Mouse (Mus musculus): ENCODE data around the gene Cdkn1c. TPM values are rescaled to one million over a fixed set of nuclear protein-coding genes. Genes with fewer than 3 reads are reported as not detected.

The Cdkn1c gene
- polyA plus RNA-seq, 1 experiment = 2.2 TPM

- Histone ChIP-seq H3K4me3 (ENCODE audit: extremely low read depth, insufficient read depth, insufficient read length) (no peak overlapping the region), H3K27me3 (ENCODE audit: control insufficient read depth, insufficient read depth, low read length) (peaks cover 10% of the 10 kb centered on the region), H3K27ac (ENCODE audit: insufficient read depth, low read length) (no peak overlapping the region), H3K36me3 (ENCODE audit: control insufficient read depth, insufficient read depth, low read length) (no peaks in the 10 kb centered on the region), H3K4me1 (ENCODE audit: control insufficient read depth, insufficient read depth, insufficient read length) (no peaks in the 10 kb centered on the region; the same call in 1 of the 2 replicates)
- TF ChIP-seq POLR2A (IDR thresholded peaks at IDR 0.05; ENCODE audit: low read depth, low read length) = no peak
- no peak for TF ChIP-seq CTCF (IDR thresholded peaks at IDR 0.05; ENCODE audit: extremely low read depth, insufficient read depth, insufficient read length, insufficient replicate concordance)
- no peak for DNase-seq (ENCODE audit: low read depth in 1 of 2, low spot score in 2 of 2)
- 16% methylated on average over 62 of the region's 63 CpGs for WGBS
Observed at GRCm38 (mm10) chr7:143437894-143438581, 22.8 kb downstream of the Cdkn1c start.

GRCm38 (mm10) chr7:143437231-143437893, 23.5 kb downstream of the Cdkn1c start:
- H3K27me3 ChIP-seq (ENCODE audit: control insufficient read depth, insufficient read depth, low read length) = peaks cover 10% of the 10 kb centered on the region
- 48% methylated on average over 18 of the region's 18 CpGs for WGBS
- H3K4me3 ChIP-seq (ENCODE audit: extremely low read depth, insufficient read depth, insufficient read length) = no peak overlapping the region
- no peak for DNase-seq (ENCODE audit: low read depth in 1 of 2, low spot score in 2 of 2)
- TF ChIP-seq CTCF (IDR thresholded peaks at IDR 0.05; ENCODE audit: extremely low read depth, insufficient read depth, insufficient read length, insufficient replicate concordance) (no peak), POLR2A (IDR thresholded peaks at IDR 0.05; ENCODE audit: low read depth, low read length) (no peak)
- H3K4me1 ChIP-seq (ENCODE audit: control insufficient read depth, insufficient read depth, insufficient read length) = no peaks in the 10 kb centered on the region; the same call in 1 of the 2 replicates
- no peaks in the 10 kb centered on the region for H3K36me3 ChIP-seq (ENCODE audit: control insufficient read depth, insufficient read depth, low read length)
- no peak overlapping the region for H3K27ac ChIP-seq (ENCODE audit: insufficient read depth, low read length)

GRCm38 (mm10) chr7:143433331-143433730, 27.5 kb downstream of the Cdkn1c start:
- TF ChIP-seq CTCF (IDR thresholded peaks at IDR 0.05; ENCODE audit: extremely low read depth, insufficient read depth, insufficient read length, insufficient replicate concordance) = no peak
- no peak for TF ChIP-seq POLR2A (IDR thresholded peaks at IDR 0.05; ENCODE audit: low read depth, low read length)
- Histone ChIP-seq H3K27me3 (ENCODE audit: control insufficient read depth, insufficient read depth, low read length) (peaks cover 8% of the 10 kb centered on the region), H3K4me1 (ENCODE audit: control insufficient read depth, insufficient read depth, insufficient read length) (no peaks in the 10 kb centered on the region; the same call in 1 of the 2 replicates), H3K4me3 (ENCODE audit: extremely low read depth, insufficient read depth, insufficient read length) (no peak overlapping the region), H3K36me3 (ENCODE audit: control insufficient read depth, insufficient read depth, low read length) (no peaks in the 10 kb centered on the region), H3K27ac (ENCODE audit: insufficient read depth, low read length) (no peak overlapping the region)
- DNase-seq (ENCODE audit: low read depth in 1 of 2, low spot score in 2 of 2) = no peak
- 91% methylated on average over 7 of the region's 7 CpGs for WGBS

GRCm38 (mm10) chr7:143432631-143433030, 28.2 kb downstream of the Cdkn1c start:
- TF ChIP-seq POLR2A (IDR thresholded peaks at IDR 0.05; ENCODE audit: low read depth, low read length) = no peak
- TF ChIP-seq CTCF (IDR thresholded peaks at IDR 0.05; ENCODE audit: extremely low read depth, insufficient read depth, insufficient read length, insufficient replicate concordance) = no peak
- Histone ChIP-seq H3K27me3 (ENCODE audit: control insufficient read depth, insufficient read depth, low read length) (peaks cover 1% of the 10 kb centered on the region), H3K4me3 (ENCODE audit: extremely low read depth, insufficient read depth, insufficient read length) (no peak overlapping the region), H3K27ac (ENCODE audit: insufficient read depth, low read length) (no peak overlapping the region), H3K36me3 (ENCODE audit: control insufficient read depth, insufficient read depth, low read length) (no peaks in the 10 kb centered on the region), H3K4me1 (ENCODE audit: control insufficient read depth, insufficient read depth, insufficient read length) (no peaks in the 10 kb centered on the region)
- DNase-seq (ENCODE audit: low read depth in 1 of 2, low spot score in 2 of 2) = no peak
- WGBS = 100% methylated on average over 1 of the region's 1 CpGs

- WGBS = 71% methylated on average over 2 of the region's 2 CpGs
Observed at GRCm38 (mm10) chr7:143428814-143429499, 31.9 kb downstream of the Cdkn1c start.

GRCm38 (mm10) chr7:143428142-143428813, 32.6 kb downstream of the Cdkn1c start:
- H3K27me3 ChIP-seq (ENCODE audit: control insufficient read depth, insufficient read depth, low read length) = no peaks in the 10 kb centered on the region
- H3K27ac ChIP-seq (ENCODE audit: insufficient read depth, low read length) = no peak overlapping the region
- H3K36me3 ChIP-seq (ENCODE audit: control insufficient read depth, insufficient read depth, low read length) = no peaks in the 10 kb centered on the region
- TF ChIP-seq CTCF (IDR thresholded peaks at IDR 0.05; ENCODE audit: extremely low read depth, insufficient read depth, insufficient read length, insufficient replicate concordance) = no peak
- no peak for TF ChIP-seq POLR2A (IDR thresholded peaks at IDR 0.05; ENCODE audit: low read depth, low read length)
- WGBS = 91% methylated on average over 23 of the region's 23 CpGs
- no peak for DNase-seq (ENCODE audit: low read depth in 1 of 2, low spot score in 2 of 2)
- H3K4me3 ChIP-seq (ENCODE audit: extremely low read depth, insufficient read depth, insufficient read length) = no peak overlapping the region
- no peaks in the 10 kb centered on the region for H3K4me1 ChIP-seq (ENCODE audit: control insufficient read depth, insufficient read depth, insufficient read length)

More at GRCm38 (mm10) chr7:143428814-143429499, 31.9 kb downstream of the Cdkn1c start:
- TF ChIP-seq CTCF (IDR thresholded peaks at IDR 0.05; ENCODE audit: extremely low read depth, insufficient read depth, insufficient read length, insufficient replicate concordance) = no peak
- TF ChIP-seq POLR2A (IDR thresholded peaks at IDR 0.05; ENCODE audit: low read depth, low read length) = no peak
- Histone ChIP-seq H3K27me3 (ENCODE audit: control insufficient read depth, insufficient read depth, low read length) (no peaks in the 10 kb centered on the region), H3K4me3 (ENCODE audit: extremely low read depth, insufficient read depth, insufficient read length) (no peak overlapping the region), H3K36me3 (ENCODE audit: control insufficient read depth, insufficient read depth, low read length) (no peaks in the 10 kb centered on the region), H3K4me1 (ENCODE audit: control insufficient read depth, insufficient read depth, insufficient read length) (no peaks in the 10 kb centered on the region), H3K27ac (ENCODE audit: insufficient read depth, low read length) (no peak overlapping the region)
- no peak for DNase-seq (ENCODE audit: low read depth in 1 of 2, low spot score in 2 of 2)
